In the genomic region with DNA sequence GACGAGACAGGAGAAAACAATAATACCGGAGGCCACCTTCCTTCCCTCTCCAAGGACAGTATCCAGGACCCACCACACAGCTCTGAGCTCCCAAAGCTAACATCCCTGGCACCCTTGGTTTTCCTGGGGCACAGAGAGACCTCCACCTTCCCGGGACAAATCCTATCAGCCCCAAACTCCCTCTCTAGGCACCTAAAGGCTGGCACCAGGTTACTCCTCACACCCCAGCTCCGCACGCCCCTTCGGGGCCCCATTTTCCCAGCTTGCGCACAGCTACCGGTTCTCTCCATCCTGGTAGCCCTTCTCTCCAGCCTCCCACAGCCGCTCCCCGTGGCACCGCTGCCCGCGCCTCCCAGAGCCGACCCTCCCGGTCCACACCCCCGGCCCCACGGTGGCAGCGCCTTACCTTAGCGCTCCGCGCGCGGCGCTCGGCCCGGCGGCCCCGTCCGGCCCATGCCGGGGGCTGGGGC, we compare ENCODE assay signal across 8 mouse cellular contexts. TPM values are rescaled to one million over a fixed set of nuclear protein-coding genes. Genes with fewer than 3 reads are reported as not detected.
DNase-seq lines count a peak whose midpoint lies in the region; ATAC-seq lines count a peak whose summit lies in the region.

No protein-coding gene starts in this region.

- H3K27ac ChIP-seq in heart, embryonic 12.5 days (ENCODE audit: poor library complexity, severe bottlenecking), result peak overlapping the region; percentile 100
- peak overlapping the region; percentile 84 for H3K27ac ChIP-seq in brown adipose tissue, adult 24 weeks (replicated peaks; ENCODE audit: low read depth, low read length)
- peak overlapping the region; percentile 54 for H3K27ac ChIP-seq in macrophage

- peaks cover 25% of the 10 kb centered on the region for H3K79me2 ChIP-seq in macrophage (ENCODE audit: inconsistent target)

- H3K4me3 ChIP-seq in heart, embryonic 12.5 days, result peak overlapping the region; percentile 93
- peak overlapping the region; percentile 59 for H3K4me3 ChIP-seq in brown adipose tissue, adult 24 weeks (ENCODE audit: insufficient read depth, low read depth, low read length)
- H3K4me3 ChIP-seq in macrophage (ENCODE audit: inconsistent target), result peak overlapping the region; percentile 75

- H3K4me2 ChIP-seq in heart, embryonic 12.5 days, result peak overlapping the region; percentile 98

- peak overlapping the region; percentile 99 for H3K9ac ChIP-seq in heart, embryonic 12.5 days

- under 1% methylated on average over 30 of the region's 30 CpGs for WGBS in heart, embryonic 12.5 days
- 0% methylated on average over 28 of the region's 30 CpGs for WGBS in macrophage (ENCODE audit: missing documents)

- DNase-seq in heart, postnatal 25 days (ENCODE audit: low spot score), result no peak
- DNase-seq in 3134 (ENCODE audit: extremely low read depth, insufficient read length, low spot score), result peak; percentile 55
- DNase-seq in heart, postnatal 4 days, result peak; percentile 43
- DNase-seq in embryo, embryonic 9.5 days (ENCODE audit: extremely low spot score), result no peak

- peak; percentile 0 for ATAC-seq in heart, embryonic 12.5 days (ENCODE audit: insufficient number of reproducible peaks, low FRiP score)
- no peak for ATAC-seq in granulocyte monocyte progenitor cell, adult 5-6 weeks (replicated peaks; ENCODE audit: poor library complexity, severe bottlenecking)

- H3K36me3 ChIP-seq in heart, embryonic 12.5 days, result peaks cover 19% of the 10 kb centered on the region
- H3K36me3 ChIP-seq in macrophage (ENCODE audit: inconsistent target), result 0 out of 2 replicates have a peak, but pooled peaks cover 4% of the 10 kb centered on the region

- H3K9me3 ChIP-seq in heart, embryonic 12.5 days (replicated peaks), result no peaks in the 10 kb centered on the region

- H3K27me3 ChIP-seq in heart, embryonic 12.5 days (replicated peaks), result no peaks in the 10 kb centered on the region

- H3K4me1 ChIP-seq in heart, embryonic 12.5 days (replicated peaks), result peaks cover 46% of the 10 kb centered on the region
- H3K4me1 ChIP-seq in brown adipose tissue, adult 24 weeks (ENCODE audit: control insufficient read depth, insufficient read depth, insufficient read length, low read length), result 0 out of 2 replicates have a peak, but pooled peaks cover 2% of the 10 kb centered on the region

- intact Hi-C loops in heart, postnatal 25 days (cut with DNase I), result loop anchor here (5.0 kb wide), 1 partner anchor 95 kb away; no protein-coding TSS in a partner anchor

RNA-seq across cellular contexts. Expression of a gene that starts 0.5 kb away (rescaled TPM):
- polyA plus RNA-seq in heart, embryonic 12.5 days (2016; fragmentation: Nextera tagmentation; extraction: Ambion mirVana), result 20.0 and 20.8 TPM in 2 replicates
- total RNA-seq in heart, postnatal 25 days (2021), result 10 to 100 TPM; 25.0 to 32.4 TPM
- 8.4 and 10.2 TPM in 2 replicates for polyA plus RNA-seq in brown adipose tissue, adult 24 weeks (2012; ENCODE audit: insufficient read depth, insufficient read length, missing spikeins)
- 10 to 100 TPM; 51.4 to 59.6 TPM for total RNA-seq in heart, postnatal 4 days (2021)
- total RNA-seq in macrophage (2018; cell fraction: chromatin; rRNA removed), result 100 to 1,000 TPM in 1 of 26 experiments, 10 to 100 TPM in 22, 1 to 10 TPM in 3; 5.4 to 106 (median 49.9) TPM
- total RNA-seq in macrophage (2018; cell fraction: cytosol; rRNA removed), result 10 to 100 TPM in 15 of 26 experiments, 1 to 10 TPM in 11; 5.0 to 15.7 (median 10.8) TPM
- 10 to 100 TPM in 25 of 26 experiments, 1 to 10 TPM in 1; 9.4 to 81.2 (median 22.3) TPM for total RNA-seq in macrophage (2018; cell fraction: nucleus; rRNA removed)
- polyA plus RNA-seq in macrophage (2018), result 8.0 to 10.1 TPM (median 10.0 TPM) in 3 replicates
- total RNA-seq in granulocyte monocyte progenitor cell, adult 5-6 weeks (2014; fragmentation: Nextera tagmentation), result 12.2 and 35.5 TPM in 2 replicates
- 29.3 and 31.4 TPM in 2 replicates for total RNA-seq in granulocyte monocyte progenitor cell, adult 5-6 weeks (2017)

RNA-seq across cellular contexts. Expression of a gene that starts 35.8 kb away (rescaled TPM):
- 79.4 and 85.4 TPM in 2 replicates for polyA plus RNA-seq in heart, embryonic 12.5 days (2016; fragmentation: Nextera tagmentation; extraction: Ambion mirVana)
- 10 to 100 TPM; 41.8 to 46.1 TPM for total RNA-seq in heart, postnatal 25 days (2021)
- polyA plus RNA-seq in brown adipose tissue, adult 24 weeks (2012; ENCODE audit: insufficient read depth, insufficient read length, missing spikeins), result 79.2 and 79.9 TPM in 2 replicates
- 10 to 100 TPM; 39.0 to 44.5 TPM for total RNA-seq in heart, postnatal 4 days (2021)
- total RNA-seq in macrophage (2018; cell fraction: chromatin; rRNA removed), result 100 to 1,000 TPM in 13 of 26 experiments, 10 to 100 TPM in 13; 48.7 to 156 (median 100) TPM
- 100 to 1,000 TPM in 16 of 26 experiments, 10 to 100 TPM in 10; 79.7 to 159 (median 118) TPM for total RNA-seq in macrophage (2018; cell fraction: cytosol; rRNA removed)
- 100 to 1,000 TPM in 14 of 26 experiments, 10 to 100 TPM in 12; 43.9 to 145 (median 106) TPM for total RNA-seq in macrophage (2018; cell fraction: nucleus; rRNA removed)
- 77.9 to 113 TPM (median 113 TPM) in 3 replicates for polyA plus RNA-seq in macrophage (2018)
- total RNA-seq in granulocyte monocyte progenitor cell, adult 5-6 weeks (2014; fragmentation: Nextera tagmentation), result 117 and 123 TPM in 2 replicates
- 86.2 and 87.3 TPM in 2 replicates for total RNA-seq in granulocyte monocyte progenitor cell, adult 5-6 weeks (2017)

RNA-seq across cellular contexts. Expression of a gene that starts 49.8 kb away (rescaled TPM):
- 0.47 and 0.59 TPM in 2 replicates for polyA plus RNA-seq in heart, embryonic 12.5 days (2016; fragmentation: Nextera tagmentation; extraction: Ambion mirVana)
- total RNA-seq in heart, postnatal 25 days (2021), result 1 to 10 TPM; 3.8 to 5.0 TPM
- 3.6 and 5.4 TPM in 2 replicates for polyA plus RNA-seq in brown adipose tissue, adult 24 weeks (2012; ENCODE audit: insufficient read depth, insufficient read length, missing spikeins)
- 1 to 10 TPM; 1.5 to 2.0 TPM for total RNA-seq in heart, postnatal 4 days (2021)
- 10 to 100 TPM in 21 of 26 experiments, 1 to 10 TPM in 5; 1.8 to 69.3 (median 37.4) TPM for total RNA-seq in macrophage (2018; cell fraction: chromatin; rRNA removed)
- 10 to 100 TPM in 25 of 26 experiments, 1 to 10 TPM in 1; 9.7 to 75.5 (median 34.8) TPM for total RNA-seq in macrophage (2018; cell fraction: cytosol; rRNA removed)
- total RNA-seq in macrophage (2018; cell fraction: nucleus; rRNA removed), result 100 to 1,000 TPM in 2 of 26 experiments, 10 to 100 TPM in 24; 11.0 to 113 (median 57.1) TPM
- polyA plus RNA-seq in macrophage (2018), result 19.4 to 52.9 TPM (median 29.9 TPM) in 3 replicates
- total RNA-seq in granulocyte monocyte progenitor cell, adult 5-6 weeks (2014; fragmentation: Nextera tagmentation), result 35.2 and 36.8 TPM in 2 replicates
- 14.7 and 20.8 TPM in 2 replicates for total RNA-seq in granulocyte monocyte progenitor cell, adult 5-6 weeks (2017)

Comparison
In these comparisons a context has a peak if more than half of its experiments do, and no peak if none do; other contexts are left out.
1. DNase-seq: peak in 3134 (single experiment) and heart, postnatal 4 days (single experiment); none in heart, postnatal 25 days (single experiment) and embryo, embryonic 9.5 days (single experiment).
2. Peak in every context shown above with its lines, with median percentiles within 50 percentile points of each other: H3K27ac ChIP-seq and H3K4me3 ChIP-seq.